ENCODE assay signal across 10 mouse cellular contexts in genomic region chr7:139930732-139931131, GRCm38 (mm10). TPM values are rescaled to one million over a fixed set of nuclear protein-coding genes. Genes with fewer than 3 reads are reported as not detected.
DNase-seq lines count a peak whose midpoint lies in the region; ATAC-seq lines count a peak whose summit lies in the region.
"Had no signal": no experiment of that assay in that cellular context is flagged by ENCODE, and none has a peak within 500 bp of the region (broad histone marks: within the 10 kb centered on the region; RNA-seq: fewer than 3 reads in every experiment).

No protein-coding gene starts in this region.

- no peak overlapping the region for H3K4me2 ChIP-seq in forebrain, embryonic 14.5 days (ENCODE audit: low read length)
- no peak overlapping the region for H3K4me2 ChIP-seq in midbrain, embryonic 13.5 days (replicated peaks)
- H3K4me2 ChIP-seq: stomach, embryonic 15.5 days had no signal

- H3K27ac ChIP-seq in forebrain, embryonic 14.5 days (ENCODE audit: low read depth, low read length): no peak overlapping the region
- H3K27ac ChIP-seq in midbrain, embryonic 13.5 days: no peak overlapping the region
- H3K27ac ChIP-seq: stomach, embryonic 15.5 days had no signal

- whole genome bisulfite sequencing in forebrain, embryonic 14.5 days: 11% methylated on average over 11 of the region's 11 CpGs
- WGBS in midbrain, embryonic 13.5 days: 15% methylated on average over 11 of the region's 11 CpGs

- no peaks in the 10 kb centered on the region for H3K27me3 ChIP-seq in forebrain, embryonic 14.5 days (replicated peaks; ENCODE audit: control insufficient read depth, insufficient read depth, low read length)
- H3K27me3 ChIP-seq in midbrain, embryonic 13.5 days: peaks cover 21% of the 10 kb centered on the region

- peak; percentile 55; the same call in 1 of the 2 replicates for ATAC-seq in forebrain, embryonic 14.5 days
- peak; percentile 82 for ATAC-seq in midbrain, embryonic 13.5 days

- no peaks in the 10 kb centered on the region for H3K4me1 ChIP-seq in forebrain, embryonic 14.5 days (ENCODE audit: control insufficient read depth, insufficient read depth, low read length)
- H3K4me1 ChIP-seq in midbrain, embryonic 13.5 days (replicated peaks): no peaks in the 10 kb centered on the region
- H3K4me1 ChIP-seq: stomach, embryonic 15.5 days had no signal

- DNase-seq in cerebellum, postnatal 14 days: peak; percentile 70 to 83
- DNase-seq in cerebellum, adult 9-11 months: no peak
- DNase-seq in urinary bladder, postnatal 14 days (ENCODE audit: low spot score): peak; percentile 42
- no peak for DNase-seq in urinary bladder, postnatal 36 days (ENCODE audit: low spot score in 2 of 2)
- DNase-seq in forebrain, embryonic 14.5 days (ENCODE audit: low spot score): peak; percentile 62
- peak; percentile 73 for DNase-seq in kidney, postnatal 10 days
- DNase-seq in thymus, postnatal 4 days: peak; percentile 79

- H3K4me3 ChIP-seq in forebrain, embryonic 14.5 days (ENCODE audit: low read depth, low read length): no peak overlapping the region
- no peak overlapping the region for H3K4me3 ChIP-seq in midbrain, embryonic 13.5 days (replicated peaks)
- H3K4me3 ChIP-seq: stomach, embryonic 15.5 days had no signal

- H3K36me3 ChIP-seq in forebrain, embryonic 14.5 days (ENCODE audit: control insufficient read depth, insufficient read depth, low read length): no peaks in the 10 kb centered on the region
- peaks cover 12% of the 10 kb centered on the region; the same call in 1 of the 2 replicates for H3K36me3 ChIP-seq in midbrain, embryonic 13.5 days
- H3K36me3 ChIP-seq: stomach, embryonic 15.5 days had no signal

- H3K9ac ChIP-seq in forebrain, embryonic 14.5 days (ENCODE audit: low read length): no peak overlapping the region
- no peak overlapping the region for H3K9ac ChIP-seq in midbrain, embryonic 13.5 days (replicated peaks)
- H3K9ac ChIP-seq: stomach, embryonic 15.5 days had no signal

- no peaks in the 10 kb centered on the region for H3K9me3 ChIP-seq in forebrain, embryonic 14.5 days (replicated peaks; ENCODE audit: control insufficient read depth, low read length)
- no peaks in the 10 kb centered on the region for H3K9me3 ChIP-seq in midbrain, embryonic 13.5 days
- H3K9me3 ChIP-seq: stomach, embryonic 15.5 days had no signal

RNA-seq across cellular contexts. Expression of gene Utf1, which starts 12.9 kb away (rescaled TPM):
- polyA plus RNA-seq in forebrain, embryonic 14.5 days (2014; fragmentation: Nextera tagmentation; extraction: Ambion mirVana): not detected in 2 replicates
- not detected in 2 replicates for polyA plus RNA-seq in midbrain, embryonic 13.5 days (2015; fragmentation: Nextera tagmentation; extraction: Ambion mirVana)

RNA-seq across cellular contexts. Expression of gene Kndc1, which starts 36.2 kb away (rescaled TPM):
- 7.0 and 8.7 TPM in 2 replicates for polyA plus RNA-seq in forebrain, embryonic 14.5 days (2014; fragmentation: Nextera tagmentation; extraction: Ambion mirVana)
- polyA plus RNA-seq in midbrain, embryonic 13.5 days (2015; fragmentation: Nextera tagmentation; extraction: Ambion mirVana): 6.0 and 7.2 TPM in 2 replicates

RNA-seq across cellular contexts. Expression of gene 6430531B16Rik, which starts 47.8 kb away (rescaled TPM):
- polyA plus RNA-seq in forebrain, embryonic 14.5 days (2014; fragmentation: Nextera tagmentation; extraction: Ambion mirVana): 0.51 and 0.86 TPM in 2 replicates
- 0.75 and 0.96 TPM in 2 replicates for polyA plus RNA-seq in midbrain, embryonic 13.5 days (2015; fragmentation: Nextera tagmentation; extraction: Ambion mirVana)
- polyA plus RNA-seq: large intestine, adult 2 months had no signal

Comparison
In these comparisons a context has a peak if more than half of its experiments do, and no peak if none do; other contexts are left out.
1. DNase-seq: peak in cerebellum, postnatal 14 days (2 of 2), urinary bladder, postnatal 14 days (single experiment), forebrain, embryonic 14.5 days (single experiment), kidney, postnatal 10 days (single experiment) and thymus, postnatal 4 days (single experiment); none in cerebellum, adult 9-11 months (single experiment) and urinary bladder, postnatal 36 days (0 of 2).